Mouse (Mus musculus): ENCODE results near the gene Katnb1. TPM values are rescaled to one million over a fixed set of nuclear protein-coding genes. Genes with fewer than 3 reads are reported as not detected.
A peak's percentile ranks its signal among the peaks of the same experiment; 100 is the strongest.

Gene Katnb1
- polyA plus RNA-seq, 1 experiment from 2014 or later, result 39.2 TPM

DNA sequence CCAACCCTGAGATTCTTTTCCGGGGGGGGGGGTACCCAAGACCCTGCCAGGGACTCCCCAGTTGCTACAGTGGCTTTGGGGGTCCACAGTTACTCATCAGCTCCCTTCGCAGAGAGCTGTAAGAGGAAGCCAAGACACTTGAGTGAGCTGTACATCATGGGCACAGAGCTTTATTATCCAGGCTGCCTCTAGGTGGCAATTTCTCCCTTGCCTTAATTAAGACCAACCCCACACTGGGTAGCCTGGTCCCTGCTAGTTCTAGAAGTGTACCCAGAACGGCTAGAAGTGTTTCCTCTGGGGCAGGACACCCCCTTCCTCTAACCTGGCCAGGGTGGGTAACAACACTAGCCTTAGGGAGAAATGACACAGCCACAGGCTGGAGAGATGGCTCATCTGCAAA is 54.3 kb downstream of the Katnb1 start:
- H3K27ac ChIP-seq, result no peak overlapping the region
- H3K9me3 ChIP-seq (ENCODE audit: control insufficient read depth, low read length), result no peaks in the 10 kb centered on the region
- no peak overlapping the region for H3K4me2 ChIP-seq (replicated peaks)
- peaks cover 18% of the 10 kb centered on the region for H3K4me1 ChIP-seq (replicated peaks; ENCODE audit: control insufficient read depth, insufficient read depth, low read length)
- H3K9ac ChIP-seq, result no peak overlapping the region
- 50% methylated on average over 3 of the region's 3 CpGs for WGBS
- DNase-seq (ENCODE audit: low spot score), result no peak
- ATAC-seq (ENCODE audit: low FRiP score), result no peak
- peaks cover 31% of the 10 kb centered on the region for H3K36me3 ChIP-seq (replicated peaks; ENCODE audit: control insufficient read depth, insufficient read depth)
- no peak overlapping the region for H3K4me3 ChIP-seq (replicated peaks; ENCODE audit: low read length)
- peaks cover 9% of the 10 kb centered on the region; the same call in 1 of the 2 replicates for H3K27me3 ChIP-seq (ENCODE audit: control insufficient read depth, insufficient read depth, low read length)

DNA sequence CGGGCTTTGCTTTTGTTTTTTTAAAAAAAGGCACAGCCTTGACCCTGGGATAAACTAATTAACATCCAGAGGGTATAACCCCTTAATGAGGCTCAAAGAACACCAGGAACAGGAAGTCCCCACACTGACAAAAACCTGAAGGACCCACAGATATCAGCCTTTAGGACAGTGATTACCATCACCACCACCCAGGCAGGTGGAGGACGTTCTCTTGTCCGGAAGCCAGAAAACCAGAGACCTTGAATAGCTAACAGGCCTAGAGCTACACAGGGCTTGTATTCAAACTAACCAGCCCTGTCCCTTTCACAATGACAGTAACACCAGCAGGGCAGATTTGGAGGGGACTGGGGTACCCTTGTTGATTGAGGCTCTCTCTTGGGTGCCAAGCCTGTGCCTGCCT is 55.2 kb downstream of the Katnb1 start:
- DNase-seq (ENCODE audit: low spot score), result no peak
- peaks cover 12% of the 10 kb centered on the region; the same call in 1 of the 2 replicates for H3K27me3 ChIP-seq (ENCODE audit: control insufficient read depth, insufficient read depth, low read length)
- no peak overlapping the region for H3K27ac ChIP-seq
- 87% methylated on average over 3 of the region's 3 CpGs for WGBS
- no peak overlapping the region for H3K9ac ChIP-seq
- H3K36me3 ChIP-seq (replicated peaks; ENCODE audit: control insufficient read depth, insufficient read depth), result peaks cover 30% of the 10 kb centered on the region
- H3K4me3 ChIP-seq (replicated peaks; ENCODE audit: low read length), result no peak overlapping the region
- no peak overlapping the region for H3K4me2 ChIP-seq (replicated peaks)
- H3K4me1 ChIP-seq (replicated peaks; ENCODE audit: control insufficient read depth, insufficient read depth, low read length), result peaks cover 28% of the 10 kb centered on the region
- no peaks in the 10 kb centered on the region for H3K9me3 ChIP-seq (ENCODE audit: control insufficient read depth, low read length)
- no peak for ATAC-seq (ENCODE audit: low FRiP score)

DNA sequence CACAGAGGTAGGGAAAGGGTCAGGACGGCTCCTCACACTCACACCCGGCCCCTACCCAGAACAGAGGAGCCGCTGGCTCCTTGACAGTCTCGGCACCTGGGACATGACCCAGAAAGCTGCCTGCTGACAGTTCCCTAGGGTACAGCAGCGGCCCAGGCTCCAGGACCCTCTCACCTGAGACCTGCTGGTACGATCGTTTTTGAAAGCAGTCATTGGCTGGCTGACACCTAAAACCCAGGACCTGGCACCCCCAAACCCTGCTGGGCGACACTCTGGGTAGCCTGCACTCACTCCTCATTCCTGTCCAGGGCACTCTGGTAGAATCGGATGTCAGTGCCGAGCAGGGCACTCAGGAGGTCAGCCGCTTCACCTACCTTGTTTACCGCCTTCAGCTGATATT is 56.2 kb downstream of the Katnb1 start:
- H3K9me3 ChIP-seq (ENCODE audit: control insufficient read depth, low read length), result no peaks in the 10 kb centered on the region
- ATAC-seq (ENCODE audit: low FRiP score) (no peak), DNase-seq (ENCODE audit: low spot score) (no peak)
- 0 out of 2 replicates have a peak overlapping the region, but pooled peaks have one; percentile 0 for H3K4me3 ChIP-seq (replicated peaks; ENCODE audit: low read length)
- H3K27ac ChIP-seq, result no peak overlapping the region
- H3K27me3 ChIP-seq (ENCODE audit: control insufficient read depth, insufficient read depth, low read length), result peaks cover 12% of the 10 kb centered on the region; the same call in 1 of the 2 replicates
- WGBS, result 27% methylated on average over 12 of the region's 12 CpGs
- H3K9ac ChIP-seq, result peak overlapping the region; percentile 37; the same call in 1 of the 2 replicates
- H3K4me2 ChIP-seq (replicated peaks), result peak overlapping the region; percentile 46
- peaks cover 22% of the 10 kb centered on the region for H3K36me3 ChIP-seq (replicated peaks; ENCODE audit: control insufficient read depth, insufficient read depth)
- H3K4me1 ChIP-seq (replicated peaks; ENCODE audit: control insufficient read depth, insufficient read depth, low read length), result peaks cover 36% of the 10 kb centered on the region

DNA sequence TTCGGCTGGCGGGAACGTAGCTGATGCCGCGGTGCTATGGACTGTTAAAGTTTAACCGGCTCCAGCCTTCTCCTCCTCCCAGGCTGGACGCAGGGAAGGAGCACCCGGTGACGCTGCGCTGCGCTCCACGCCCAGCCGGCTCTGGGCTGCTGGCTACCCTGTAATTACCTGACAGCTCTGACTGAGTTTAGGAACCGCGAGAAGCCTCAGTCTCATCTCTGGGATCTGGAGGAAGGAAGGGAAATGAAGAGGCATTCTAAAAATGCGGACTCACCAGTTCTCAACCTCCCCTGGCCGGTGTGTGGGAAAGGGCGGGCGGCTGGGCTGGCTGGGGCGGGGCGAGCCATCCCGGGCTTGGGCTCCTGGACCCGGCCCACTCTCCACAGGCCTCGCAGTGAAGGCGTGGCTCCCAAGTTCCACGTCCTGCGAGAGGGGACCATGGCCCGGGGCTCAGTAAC is 56.7 kb downstream of the Katnb1 start:
- Histone ChIP-seq H3K9me3 (ENCODE audit: control insufficient read depth, low read length) (no peaks in the 10 kb centered on the region), H3K9ac (peak overlapping the region; percentile 37), H3K4me1 (replicated peaks; ENCODE audit: control insufficient read depth, insufficient read depth, low read length) (peaks cover 39% of the 10 kb centered on the region), H3K27ac (no peak overlapping the region), H3K36me3 (replicated peaks; ENCODE audit: control insufficient read depth, insufficient read depth) (peaks cover 19% of the 10 kb centered on the region), H3K4me2 (replicated peaks) (peak overlapping the region; percentile 46), H3K4me3 (replicated peaks; ENCODE audit: low read length) (0 out of 2 replicates have a peak overlapping the region, but pooled peaks have one; percentile 0), H3K27me3 (ENCODE audit: control insufficient read depth, insufficient read depth, low read length) (peaks cover 12% of the 10 kb centered on the region; the same call in 1 of the 2 replicates)
- 4% methylated on average over 28 of the region's 28 CpGs for WGBS
- DNase-seq (ENCODE audit: low spot score), result no peak
- peak; percentile 4; the same call in 1 of the 2 replicates for ATAC-seq (ENCODE audit: low FRiP score)

DNA sequence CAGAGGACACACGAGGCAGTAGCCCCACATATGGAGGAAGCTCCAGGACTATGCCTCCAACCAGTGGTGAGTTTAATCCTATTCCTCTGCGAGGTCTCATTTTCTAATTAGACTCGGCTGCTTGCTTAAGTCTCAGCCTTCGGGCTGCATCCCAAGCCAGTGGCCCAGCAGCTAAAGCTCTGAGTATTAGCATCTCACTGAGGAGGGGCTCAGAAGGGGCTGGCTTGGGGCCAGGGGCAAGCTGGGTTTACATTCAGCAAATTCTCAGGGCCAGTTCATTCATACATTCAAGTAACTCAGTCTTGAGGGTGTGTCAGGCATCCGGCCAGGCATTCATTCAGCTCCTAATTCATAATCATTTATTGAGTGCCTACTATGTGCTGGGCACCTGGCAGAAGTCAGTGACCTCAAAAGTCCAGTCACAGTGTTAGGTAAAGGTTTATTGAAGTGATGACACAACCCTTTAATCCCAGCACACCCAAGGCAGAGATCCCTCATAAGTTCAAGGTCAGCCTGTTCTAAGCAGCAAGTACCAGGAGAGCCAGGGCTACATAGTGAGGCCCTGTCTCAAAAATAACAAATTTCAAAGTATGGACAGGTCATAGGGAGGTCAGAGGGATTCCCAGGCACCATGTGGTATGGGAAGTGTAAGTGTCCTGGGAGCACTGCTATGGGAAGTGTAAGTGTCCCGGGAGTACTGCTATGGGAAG is 57.5 kb downstream of the Katnb1 start:
- Histone ChIP-seq H3K9me3 (ENCODE audit: control insufficient read depth, low read length) (no peaks in the 10 kb centered on the region), H3K27me3 (ENCODE audit: control insufficient read depth, insufficient read depth, low read length) (peaks cover 12% of the 10 kb centered on the region; the same call in 1 of the 2 replicates), H3K9ac (peak overlapping the region; percentile 37; the same call in 1 of the 2 replicates), H3K4me3 (replicated peaks; ENCODE audit: low read length) (0 out of 2 replicates have a peak overlapping the region, but pooled peaks have one; percentile 0), H3K4me1 (replicated peaks; ENCODE audit: control insufficient read depth, insufficient read depth, low read length) (peaks cover 48% of the 10 kb centered on the region), H3K27ac (no peak overlapping the region), H3K4me2 (replicated peaks) (peak overlapping the region; percentile 46), H3K36me3 (replicated peaks; ENCODE audit: control insufficient read depth, insufficient read depth) (peaks cover 12% of the 10 kb centered on the region)
- peak; percentile 66 for DNase-seq (ENCODE audit: low spot score)
- WGBS, result 19% methylated on average over 6 of the region's 6 CpGs
- ATAC-seq (ENCODE audit: low FRiP score), result peak; percentile 16; the same call in 1 of the 2 replicates

DNA sequence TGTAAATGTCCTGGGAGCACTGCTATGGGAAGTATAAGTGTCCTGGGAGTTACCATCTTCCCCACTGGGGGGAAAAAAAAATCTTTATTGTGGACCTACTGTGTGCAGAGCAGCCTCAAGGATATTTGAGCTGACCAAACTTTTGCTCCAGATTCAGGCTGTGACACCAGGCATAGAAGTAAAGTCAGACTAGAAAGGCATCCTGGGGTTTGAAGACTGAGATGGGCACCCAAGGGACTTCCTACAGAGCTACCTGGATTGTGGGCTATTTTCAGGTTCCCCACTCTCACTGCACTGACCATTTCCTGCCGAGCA is 58.0 kb downstream of the Katnb1 start:
- H3K9me3 ChIP-seq (ENCODE audit: control insufficient read depth, low read length), result no peaks in the 10 kb centered on the region
- H3K9ac ChIP-seq, result no peak overlapping the region
- no peak for DNase-seq (ENCODE audit: low spot score)

DNA sequence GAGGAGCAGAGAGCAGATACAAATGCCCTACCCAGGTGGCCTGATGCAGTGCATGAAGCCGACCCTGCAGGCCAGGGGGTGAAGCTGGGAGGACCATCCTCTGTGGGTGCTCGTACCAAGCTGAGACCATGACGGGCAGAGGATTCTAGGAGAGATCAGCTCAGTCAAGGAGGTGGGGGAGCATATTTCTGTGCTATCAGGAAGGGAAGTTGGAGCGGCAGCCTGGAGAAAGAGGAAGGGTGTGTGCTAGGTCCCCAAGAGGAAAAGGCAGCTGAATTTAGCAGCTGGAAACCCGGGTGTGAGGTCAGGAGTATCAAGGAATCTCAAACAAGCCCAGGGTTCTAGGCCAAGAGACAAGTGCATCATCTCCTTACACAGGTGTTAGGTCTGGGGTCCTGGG is 59.6 kb downstream of the Katnb1 start:
- peaks cover 12% of the 10 kb centered on the region; the same call in 1 of the 2 replicates for H3K27me3 ChIP-seq (ENCODE audit: control insufficient read depth, insufficient read depth, low read length)
- no peak overlapping the region; the same call in 1 of the 2 replicates for H3K9ac ChIP-seq
- no peaks in the 10 kb centered on the region for H3K36me3 ChIP-seq (replicated peaks; ENCODE audit: control insufficient read depth, insufficient read depth)
- 74% methylated on average over 5 of the region's 5 CpGs for WGBS
- ATAC-seq (ENCODE audit: low FRiP score) (no peak), DNase-seq (ENCODE audit: low spot score) (no peak)
- H3K4me3 ChIP-seq (replicated peaks; ENCODE audit: low read length), result no peak overlapping the region
- peaks cover 50% of the 10 kb centered on the region for H3K4me1 ChIP-seq (replicated peaks; ENCODE audit: control insufficient read depth, insufficient read depth, low read length)
- no peaks in the 10 kb centered on the region for H3K9me3 ChIP-seq (ENCODE audit: control insufficient read depth, low read length)
- peak overlapping the region; percentile 99 for H3K4me2 ChIP-seq (replicated peaks)
- H3K27ac ChIP-seq, result no peak overlapping the region

More for the DNA sequence above, 58.0 kb downstream of the Katnb1 start:
- H3K4me2 ChIP-seq (replicated peaks), result no peak overlapping the region
- no peak for ATAC-seq (ENCODE audit: low FRiP score)
- WGBS, result 52% methylated on average over 1 of the region's 1 CpGs
- H3K27ac ChIP-seq, result no peak overlapping the region
- peaks cover 12% of the 10 kb centered on the region; the same call in 1 of the 2 replicates for H3K27me3 ChIP-seq (ENCODE audit: control insufficient read depth, insufficient read depth, low read length)
- peaks cover 7% of the 10 kb centered on the region; the same call in 1 of the 2 replicates for H3K36me3 ChIP-seq (replicated peaks; ENCODE audit: control insufficient read depth, insufficient read depth)
- no peak overlapping the region for H3K4me3 ChIP-seq (replicated peaks; ENCODE audit: low read length)
- H3K4me1 ChIP-seq (replicated peaks; ENCODE audit: control insufficient read depth, insufficient read depth, low read length), result peaks cover 50% of the 10 kb centered on the region

DNA sequence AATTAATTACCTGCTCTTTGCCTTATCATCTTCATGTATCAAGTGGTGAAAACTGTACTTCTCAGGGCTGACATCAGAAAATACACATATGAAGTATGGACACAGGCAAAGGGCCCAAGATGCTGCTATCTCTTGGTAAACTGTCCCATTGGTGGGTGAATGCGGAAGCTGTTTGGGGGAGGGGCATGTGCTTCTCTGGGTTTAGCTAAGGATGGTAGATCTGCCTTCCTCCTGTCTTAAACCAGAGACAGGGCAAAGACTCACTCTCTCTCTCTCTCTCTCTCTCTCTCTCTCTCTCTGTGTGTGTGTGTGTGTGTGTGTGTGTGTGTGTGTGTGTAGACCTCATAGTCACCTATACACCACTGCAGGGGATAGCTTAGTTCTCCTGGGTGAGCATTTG is 60.0 kb downstream of the Katnb1 start:
- H3K4me2 ChIP-seq (replicated peaks), result peak overlapping the region; percentile 99
- no peaks in the 10 kb centered on the region for H3K9me3 ChIP-seq (ENCODE audit: control insufficient read depth, low read length)
- no peak overlapping the region for H3K27ac ChIP-seq
- peaks cover 50% of the 10 kb centered on the region for H3K4me1 ChIP-seq (replicated peaks; ENCODE audit: control insufficient read depth, insufficient read depth, low read length)
- peaks cover 12% of the 10 kb centered on the region; the same call in 1 of the 2 replicates for H3K27me3 ChIP-seq (ENCODE audit: control insufficient read depth, insufficient read depth, low read length)
- no peak overlapping the region for H3K4me3 ChIP-seq (replicated peaks; ENCODE audit: low read length)
- ATAC-seq (ENCODE audit: low FRiP score) (no peak), DNase-seq (ENCODE audit: low spot score) (no peak)
- H3K36me3 ChIP-seq (replicated peaks; ENCODE audit: control insufficient read depth, insufficient read depth), result no peaks in the 10 kb centered on the region
- 80% methylated on average over 1 of the region's 1 CpGs for WGBS
- H3K9ac ChIP-seq, result peak overlapping the region; percentile 86; the same call in 1 of the 2 replicates

DNA sequence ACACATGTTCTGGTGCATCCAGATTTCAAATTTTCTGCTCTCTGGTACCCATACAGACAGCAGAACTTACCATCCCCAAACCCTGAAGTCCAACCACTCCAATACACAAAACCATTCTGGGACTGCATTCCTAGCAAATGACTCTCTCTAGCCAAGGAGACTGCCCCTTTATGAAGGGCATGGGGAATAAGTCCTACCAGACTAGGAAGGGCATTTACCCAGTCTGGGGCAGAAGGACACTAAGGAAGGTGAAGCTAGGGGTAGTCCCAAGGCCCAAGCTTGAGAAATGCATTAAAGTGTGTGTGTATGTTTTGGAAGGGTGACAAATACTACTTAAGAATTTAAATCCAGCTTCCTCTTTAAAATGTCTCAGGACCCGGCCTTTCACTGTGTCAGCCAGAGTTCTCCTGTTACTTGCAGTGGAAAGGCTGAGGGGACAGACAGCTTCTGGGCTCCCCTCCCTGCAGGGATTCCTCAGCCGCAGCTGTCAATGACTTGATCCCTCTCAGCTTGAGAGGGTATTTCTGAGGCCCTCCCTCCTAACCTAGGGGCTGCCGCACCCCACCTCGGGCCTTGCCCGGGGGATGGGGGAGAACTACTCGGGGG is 60.6 kb downstream of the Katnb1 start:
- WGBS, result 3% methylated on average over 6 of the region's 6 CpGs
- ATAC-seq (ENCODE audit: low FRiP score) (0 out of 2 replicates have a peak, but pooled peaks have one; percentile 0), DNase-seq (ENCODE audit: low spot score) (no peak)
- H3K4me3 ChIP-seq (replicated peaks; ENCODE audit: low read length), result peak overlapping the region; percentile 77
- H3K9ac ChIP-seq, result peak overlapping the region; percentile 86
- H3K4me2 ChIP-seq (replicated peaks), result peak overlapping the region; percentile 99
- peaks cover 12% of the 10 kb centered on the region; the same call in 1 of the 2 replicates for H3K27me3 ChIP-seq (ENCODE audit: control insufficient read depth, insufficient read depth, low read length)
- peaks cover 50% of the 10 kb centered on the region for H3K4me1 ChIP-seq (replicated peaks; ENCODE audit: control insufficient read depth, insufficient read depth, low read length)
- peak overlapping the region; percentile 80 for H3K27ac ChIP-seq
- H3K9me3 ChIP-seq (ENCODE audit: control insufficient read depth, low read length), result no peaks in the 10 kb centered on the region
- H3K36me3 ChIP-seq (replicated peaks; ENCODE audit: control insufficient read depth, insufficient read depth), result no peaks in the 10 kb centered on the region

Measured in hindbrain, embryonic 14.5 days (tissue).